Comparison of ENCODE assay signal across 8 mouse cellular contexts in genomic region chr12:81331937-81332874, GRCm38 (mm10). TPM values are rescaled to one million over a fixed set of nuclear protein-coding genes. Genes with fewer than 3 reads are reported as not detected.
DNase-seq lines count a peak whose midpoint lies in the region; ATAC-seq and TF ChIP-seq lines count a peak whose summit lies in the region.

No protein-coding gene starts in this region.

- TF ChIP-seq CTCF in liver, embryonic 14.5 days (IDR thresholded peaks at IDR 0.05; ENCODE audit: low read depth): no peak

- peak; percentile 62; the same call in 1 of the 2 replicates for ATAC-seq in kidney, embryonic 16.5 days (ENCODE audit: low FRiP score, low TSS enrichment)
- ATAC-seq in liver, embryonic 14.5 days (ENCODE audit: insufficient read depth): no peak

- no peak for DNase-seq in kidney, adult 8-10 months
- DNase-seq in cerebellum, postnatal 25 days: peak; percentile 87 to 88
- peak; percentile 59 to 60 for DNase-seq in frontal cortex, postnatal 36 days (ENCODE audit: low spot score in 2 of 2)
- DNase-seq in layer of hippocampus, adult 11-12 months (ENCODE audit: low spot score): peak; percentile 65
- no peak for DNase-seq in liver, embryonic 14.5 days (ENCODE audit: low read depth in 3 of 3, low spot score in 3 of 3)
- DNase-seq in right cerebral cortex, adult 2 months (ENCODE audit: low spot score in 2 of 2): peak; percentile 70 to 71
- DNase-seq in B cell, adult 2 months: no peak

- peaks cover 21% of the 10 kb centered on the region for H3K27me3 ChIP-seq in kidney, embryonic 16.5 days (ENCODE audit: insufficient read depth, low read length)
- H3K27me3 ChIP-seq in liver, embryonic 14.5 days (ENCODE audit: control insufficient read depth, insufficient read depth, low read length): peaks cover 28% of the 10 kb centered on the region

- 2% methylated on average over 52 of the region's 54 CpGs for WGBS in kidney, embryonic 16.5 days
- 3% methylated on average over 54 of the region's 54 CpGs for WGBS in liver, embryonic 14.5 days (ENCODE audit: insufficient replicate concordance)

- TF ChIP-seq EP300 in liver, embryonic 14.5 days (IDR thresholded peaks at IDR 0.05; ENCODE audit: low read depth): no peak

- peak overlapping the region; percentile 59 for H3K4me3 ChIP-seq in kidney, embryonic 16.5 days (ENCODE audit: low read length)
- H3K4me3 ChIP-seq in liver, embryonic 14.5 days (ENCODE audit: insufficient read depth in 1 of 2, low read depth in 2 of 2, low read length in 2 of 2): peak overlapping the region; percentile 41

- H3K9ac ChIP-seq in kidney, embryonic 16.5 days (replicated peaks; ENCODE audit: low read length): peak overlapping the region; percentile 68
- H3K9ac ChIP-seq in liver, embryonic 14.5 days (replicated peaks): no peak overlapping the region

- no peaks in the 10 kb centered on the region for H3K36me3 ChIP-seq in kidney, embryonic 16.5 days (ENCODE audit: insufficient read depth, low read length)
- H3K36me3 ChIP-seq in liver, embryonic 14.5 days (replicated peaks; ENCODE audit: control insufficient read depth, insufficient read depth, low read depth): no peaks in the 10 kb centered on the region

- H3K9me3 ChIP-seq in kidney, embryonic 16.5 days (ENCODE audit: low read length): no peaks in the 10 kb centered on the region
- H3K9me3 ChIP-seq in liver, embryonic 14.5 days (ENCODE audit: control insufficient read depth, low read length): no peaks in the 10 kb centered on the region

- no peak overlapping the region for H3K27ac ChIP-seq in kidney, embryonic 16.5 days (ENCODE audit: low read length)
- no peak overlapping the region for H3K27ac ChIP-seq in liver, embryonic 14.5 days

- peaks cover 12% of the 10 kb centered on the region; the same call in 1 of the 2 replicates for H3K4me1 ChIP-seq in kidney, embryonic 16.5 days (ENCODE audit: insufficient read depth, low read length)
- no peaks in the 10 kb centered on the region for H3K4me1 ChIP-seq in liver, embryonic 14.5 days (replicated peaks; ENCODE audit: control insufficient read depth in 2 of 2, insufficient read depth in 2 of 2, low read length in 1 of 2)

- H3K4me2 ChIP-seq in kidney, embryonic 16.5 days (replicated peaks; ENCODE audit: low read depth, low read length): peak overlapping the region; percentile 98
- peak overlapping the region; percentile 62 for H3K4me2 ChIP-seq in liver, embryonic 14.5 days (ENCODE audit: low read depth)

RNA-seq across cellular contexts. Expression of gene Slc8a3, which starts 0.8 kb away (rescaled TPM):
- 0.27 and 0.42 TPM in 2 replicates for polyA plus RNA-seq in kidney, embryonic 16.5 days (2015; fragmentation: Nextera tagmentation; extraction: Ambion mirVana)
- 0.02 and 0.11 TPM in 2 replicates for polyA plus RNA-seq in liver, embryonic 14.5 days (2012; rRNA removed)
- polyA plus RNA-seq in liver, embryonic 14.5 days (2014; fragmentation: Nextera tagmentation; extraction: Ambion mirVana): not detected in 2 replicates

RNA-seq across cellular contexts. Expression of gene Gm4787, which starts 47.1 kb away (rescaled TPM):
- 0.24 and 0.29 TPM in 2 replicates for polyA plus RNA-seq in kidney, embryonic 16.5 days (2015; fragmentation: Nextera tagmentation; extraction: Ambion mirVana)
- 0.13 and 0.21 TPM in 2 replicates for polyA plus RNA-seq in liver, embryonic 14.5 days (2012; rRNA removed)
- 0.06 and 0.18 TPM in 2 replicates for polyA plus RNA-seq in liver, embryonic 14.5 days (2014; fragmentation: Nextera tagmentation; extraction: Ambion mirVana)

Comparison
In these comparisons a context has a peak if more than half of its experiments do, and no peak if none do; other contexts are left out.
1. DNase-seq: peak in cerebellum, postnatal 25 days (2 of 2), frontal cortex, postnatal 36 days (2 of 2), layer of hippocampus, adult 11-12 months (single experiment) and right cerebral cortex, adult 2 months (2 of 2); none in kidney, adult 8-10 months (0 of 2), liver, embryonic 14.5 days (0 of 3) and B cell, adult 2 months (0 of 2).